Mouse (Mus musculus) liver, adult 2 months (tissue): ENCODE measurements around the gene Ppp1r21.

Experiments
- CTCF ChIP-seq: fragments of 200-500 bp; IDR thresholded peaks from 2 replicates; pipeline ENCODE4 v1.5.1; 2011; ENCODE audit warnings: low read depth, low read length, control low read depth
- POLR2A ChIP-seq: fragments of 200-500 bp; IDR thresholded peaks from 2 replicates; pipeline ENCODE4 v1.6.1; 2011; ENCODE audit warnings: low read length, control low read depth; ENCODE audit not compliant: insufficient read depth; ENCODE audit errors: extremely low read depth

DNA sequence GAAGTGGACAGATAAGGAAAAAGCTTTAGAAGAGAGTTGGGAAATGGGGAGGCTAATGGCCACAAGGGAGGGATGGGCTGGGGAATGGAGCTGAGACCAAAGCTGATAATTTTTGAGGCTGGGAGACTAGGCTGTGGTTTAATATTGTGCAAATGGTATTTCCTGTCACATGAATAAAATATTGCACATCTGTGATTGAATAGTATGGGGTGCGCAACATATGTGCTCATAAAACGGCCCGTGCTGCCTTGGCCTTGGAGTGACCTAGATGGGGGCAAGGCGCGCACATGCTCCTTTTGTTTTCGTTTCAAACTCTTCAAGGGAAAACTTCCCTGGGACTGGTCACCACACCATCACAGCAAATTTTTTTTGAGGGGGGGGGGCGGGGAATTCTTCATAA, 96.0 kb downstream of the Ppp1r21 start:
- TF ChIP-seq CTCF (no peak), POLR2A (no peak)
